Mouse (Mus musculus) liver, postnatal 0 days (tissue): ENCODE measurements at regions not wholly inside any gene's neighbourhood (a gene's known extent, or its start where the extent isn't known, plus 50 kb on each side); places are given as distances from the start of the nearest gene placed in this dataset.

Experiments used
- CTCF ChIP-seq: sonication (generic); IDR thresholded peaks from 2 replicates; pipeline ENCODE4 v1.5.1; 2016; ENCODE audit warnings: antibody characterized with exemption, low read depth
- EP300 ChIP-seq: IDR thresholded peaks from 2 replicates; pipeline ENCODE4 v1.6.1; 2016; ENCODE audit warnings: antibody characterized with exemption, low read depth, mild to moderate bottlenecking

DNA sequence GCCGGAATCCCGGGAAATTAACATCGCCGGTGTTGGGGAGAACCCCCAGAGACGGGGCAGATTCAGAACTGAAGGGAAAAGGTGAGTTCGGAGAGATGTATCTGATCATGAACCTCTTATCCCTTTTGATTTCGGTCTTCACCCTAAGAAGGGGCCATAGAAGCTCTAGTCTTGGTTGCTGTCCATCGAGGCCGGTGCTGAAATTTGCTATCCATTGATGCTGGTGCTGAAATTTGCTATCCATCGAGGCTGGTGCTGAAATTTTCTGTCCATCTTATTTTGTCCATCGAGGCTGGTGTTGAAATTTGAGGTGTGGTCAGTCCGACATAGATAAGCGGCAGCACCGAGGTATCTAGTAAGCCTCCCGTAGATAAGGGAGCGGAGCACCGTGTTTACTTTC lies 73.2 kb upstream of the Taf1b start:
- TF ChIP-seq CTCF = no peak
- TF ChIP-seq EP300 = no peak
